Mouse (Mus musculus): ENCODE measurements around the gene Prrg2. TPM values are rescaled to one million over a fixed set of nuclear protein-coding genes. Genes with fewer than 3 reads are reported as not detected.

Prrg2 gene
- total and polyA plus RNA-seq, 2 experiments from 2014 or later, result 10.5 to 17.2 TPM

DNA sequence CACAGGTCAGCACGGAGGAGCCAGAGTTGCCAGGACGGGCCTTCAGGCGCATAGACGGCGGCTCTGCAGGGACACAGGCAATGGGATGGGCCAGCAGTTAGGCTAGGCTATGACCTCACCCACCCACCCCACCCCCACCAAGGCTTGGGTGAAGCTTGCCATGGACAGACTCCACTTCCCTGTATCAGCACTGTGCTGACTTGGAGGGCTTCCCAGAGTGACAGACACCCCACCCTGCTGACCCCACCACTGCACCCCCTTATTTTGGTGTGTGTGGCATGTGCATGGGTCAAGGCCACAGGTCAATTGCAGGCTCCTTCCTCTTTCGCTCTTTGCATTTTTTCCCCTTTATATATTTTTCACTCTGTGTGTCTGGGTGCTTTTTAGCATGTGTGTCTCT is 32.9 kb upstream of the Prrg2 start:
- Histone ChIP-seq H3K4me3 (ENCODE audit: low read length) (no peak overlapping the region), H3K9ac (replicated peaks; ENCODE audit: low read length) (no peak overlapping the region), H3K4me1 (ENCODE audit: insufficient read depth, low read length) (no peaks in the 10 kb centered on the region), H3K36me3 (ENCODE audit: insufficient read depth, low read length) (no peaks in the 10 kb centered on the region), H3K4me2 (ENCODE audit: low read depth, low read length) (no peak overlapping the region), H3K9me3 (ENCODE audit: low read length) (no peaks in the 10 kb centered on the region), H3K27ac (no peak overlapping the region), H3K27me3 (ENCODE audit: insufficient read depth, low read length) (no peaks in the 10 kb centered on the region)
- ATAC-seq (no peak), DNase-seq (ENCODE audit: low spot score) (no peak)
- no peak for TF ChIP-seq CTCF (IDR thresholded peaks at IDR 0.05; ENCODE audit: low read depth)
- 82% methylated on average over 6 of the region's 6 CpGs for WGBS

DNA sequence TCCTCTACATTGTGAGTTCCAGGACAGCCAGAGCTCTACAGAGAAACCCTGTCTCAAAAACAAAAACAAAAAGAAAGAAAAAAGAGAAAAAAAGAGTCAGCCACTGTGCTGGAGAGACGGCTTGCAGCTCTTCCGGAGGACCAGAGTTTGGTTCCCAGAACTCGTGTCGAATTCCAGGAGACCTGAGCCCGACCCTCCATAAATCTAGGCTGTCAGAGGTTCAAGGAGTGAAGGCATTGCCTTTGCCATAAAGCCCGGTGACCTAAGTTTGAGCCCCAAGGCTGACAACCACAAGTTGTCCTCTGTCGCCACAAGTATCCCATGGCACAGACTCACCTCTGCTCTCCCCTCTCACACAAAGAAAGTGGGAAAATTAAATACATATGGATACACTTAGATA is 31.6 kb upstream of the Prrg2 start:
- no peak for DNase-seq (ENCODE audit: low spot score)
- 58% methylated on average over 7 of the region's 7 CpGs for WGBS

DNA sequence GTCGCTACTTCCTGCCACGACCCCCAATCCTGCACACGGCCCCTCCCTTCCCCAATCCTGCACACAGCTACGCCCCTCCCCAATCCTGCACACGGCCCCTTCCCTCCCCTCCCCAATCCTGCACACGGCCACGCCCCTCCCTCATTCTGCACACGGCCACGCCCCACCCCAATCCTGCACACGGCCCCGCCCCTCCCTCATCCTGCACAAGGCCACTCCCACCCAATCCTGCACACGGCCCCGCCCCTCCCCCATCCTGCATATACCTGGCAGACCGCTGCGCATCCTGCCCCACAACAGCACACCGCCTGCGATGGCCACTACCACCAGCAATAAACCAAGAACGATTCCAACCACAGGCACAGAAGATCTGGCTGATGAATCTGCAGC is 31.0 kb upstream of the Prrg2 start:
- DNase-seq (ENCODE audit: low spot score), result no peak
- Histone ChIP-seq H3K4me1 (ENCODE audit: insufficient read depth, low read length) (no peaks in the 10 kb centered on the region), H3K4me2 (ENCODE audit: low read depth, low read length) (no peak overlapping the region), H3K9me3 (ENCODE audit: low read length) (no peaks in the 10 kb centered on the region), H3K4me3 (ENCODE audit: low read length) (no peak overlapping the region), H3K9ac (replicated peaks; ENCODE audit: low read length) (no peak overlapping the region), H3K27ac (no peak overlapping the region), H3K36me3 (ENCODE audit: insufficient read depth, low read length) (no peaks in the 10 kb centered on the region), H3K27me3 (ENCODE audit: insufficient read depth, low read length) (no peaks in the 10 kb centered on the region)
- WGBS, result 42% methylated on average over 17 of the region's 18 CpGs
- no peak for TF ChIP-seq CTCF (IDR thresholded peaks at IDR 0.05; ENCODE audit: low read depth)
- no peak for ATAC-seq

More for the DNA sequence above, 31.6 kb upstream of the Prrg2 start:
- Histone ChIP-seq H3K27me3 (ENCODE audit: insufficient read depth, low read length) (no peaks in the 10 kb centered on the region), H3K4me3 (ENCODE audit: low read length) (no peak overlapping the region), H3K27ac (no peak overlapping the region), H3K4me1 (ENCODE audit: insufficient read depth, low read length) (no peaks in the 10 kb centered on the region), H3K9me3 (ENCODE audit: low read length) (no peaks in the 10 kb centered on the region), H3K36me3 (ENCODE audit: insufficient read depth, low read length) (no peaks in the 10 kb centered on the region), H3K9ac (replicated peaks; ENCODE audit: low read length) (no peak overlapping the region), H3K4me2 (ENCODE audit: low read depth, low read length) (no peak overlapping the region)
- TF ChIP-seq CTCF (IDR thresholded peaks at IDR 0.05; ENCODE audit: low read depth), result no peak
- ATAC-seq, result no peak

DNA sequence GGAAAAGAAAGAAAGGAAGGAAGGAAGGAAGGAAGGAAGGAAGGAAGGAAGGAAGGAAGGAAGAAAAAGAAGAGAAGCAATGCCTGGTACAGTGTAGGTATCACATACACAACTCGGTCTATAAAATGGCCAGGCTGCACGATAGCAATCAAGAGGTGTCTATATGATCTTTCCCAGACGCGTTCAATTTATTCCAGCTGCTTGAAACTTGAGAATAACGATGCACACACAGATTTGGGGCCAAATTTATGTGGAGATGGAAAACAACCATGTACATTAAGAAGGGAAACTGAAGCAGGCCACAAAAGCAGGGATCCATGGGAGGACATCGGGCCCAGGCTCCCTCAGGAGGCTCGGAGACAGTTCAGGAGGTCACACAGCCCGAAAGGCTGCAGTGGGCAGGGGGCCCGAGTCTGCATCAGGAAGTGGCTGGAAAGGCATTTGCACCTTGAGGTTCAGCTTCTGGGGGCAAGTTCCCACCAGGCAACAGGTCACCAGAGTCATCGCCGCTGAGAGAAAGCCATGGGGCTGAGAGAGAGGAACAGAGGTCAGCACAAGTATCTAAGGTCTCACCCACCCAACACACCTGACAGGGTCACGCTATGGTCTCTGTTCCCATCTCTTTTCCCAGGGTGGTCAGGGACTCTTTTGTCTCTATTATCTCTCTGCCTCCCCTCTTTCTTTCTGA is 30.5 kb upstream of the Prrg2 start:
- H3K36me3 ChIP-seq (ENCODE audit: insufficient read depth, low read length), result no peaks in the 10 kb centered on the region
- H3K27ac ChIP-seq, result no peak overlapping the region
- no peaks in the 10 kb centered on the region for H3K9me3 ChIP-seq (ENCODE audit: low read length)
- DNase-seq (ENCODE audit: low spot score) (no peak), ATAC-seq (no peak)
- no peaks in the 10 kb centered on the region for H3K4me1 ChIP-seq (ENCODE audit: insufficient read depth, low read length)
- H3K4me3 ChIP-seq (ENCODE audit: low read length), result no peak overlapping the region
- 59% methylated on average over 12 of the region's 12 CpGs for WGBS
- no peak overlapping the region for H3K9ac ChIP-seq (replicated peaks; ENCODE audit: low read length)
- no peaks in the 10 kb centered on the region for H3K27me3 ChIP-seq (ENCODE audit: insufficient read depth, low read length)
- no peak for TF ChIP-seq CTCF (IDR thresholded peaks at IDR 0.05; ENCODE audit: low read depth)
- H3K4me2 ChIP-seq (ENCODE audit: low read depth, low read length), result no peak overlapping the region

DNA sequence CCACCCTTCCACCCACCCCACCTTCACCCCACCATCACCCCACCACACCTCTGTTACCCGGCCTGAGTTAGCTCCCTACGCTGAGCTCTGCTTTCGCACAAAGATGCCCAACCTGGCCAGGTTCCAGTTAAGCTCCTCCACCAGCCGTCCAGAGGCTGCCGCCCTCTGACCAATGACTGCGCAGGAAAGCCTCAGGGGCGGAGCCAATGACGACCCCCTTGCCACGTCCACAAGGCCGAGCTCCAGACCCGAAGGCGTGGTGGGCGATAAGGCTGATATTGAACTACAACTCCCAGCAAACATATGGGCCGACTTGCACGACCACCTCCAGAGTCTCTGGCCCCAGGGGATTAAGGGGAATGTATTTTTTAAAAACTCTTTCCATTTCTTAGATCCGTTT is 29.6 kb upstream of the Prrg2 start, which contains the start of gene Rcn3:
Gene Rcn3 (minus strand): TSS at position 174 of the 400 bp plus-strand sequence.
- Histone ChIP-seq H3K4me3 (ENCODE audit: low read length) (peak within 1 kb of the TSS; percentile 37), H3K36me3 (ENCODE audit: insufficient read depth, low read length) (no peaks in the 10 kb centered on the region), H3K9ac (replicated peaks; ENCODE audit: low read length) (peak within 1 kb of the TSS; percentile 44), H3K4me2 (ENCODE audit: low read depth, low read length) (peak within 1 kb of the TSS; percentile 61), H3K27ac (peak within 1 kb of the TSS; percentile 41; the same call in 1 of the 2 replicates), H3K27me3 (ENCODE audit: insufficient read depth, low read length) (no peaks in the 10 kb centered on the region), H3K4me1 (ENCODE audit: insufficient read depth, low read length) (no peaks in the 10 kb centered on the region), H3K9me3 (ENCODE audit: low read length) (no peaks in the 10 kb centered on the region)
- WGBS, result under 1% methylated on average over 16 of the region's 16 CpGs
- TF ChIP-seq CTCF (IDR thresholded peaks at IDR 0.05; ENCODE audit: low read depth), result no peak
- peak; percentile 95 for DNase-seq (ENCODE audit: low spot score)
- ATAC-seq, result peak; percentile 95

DNA sequence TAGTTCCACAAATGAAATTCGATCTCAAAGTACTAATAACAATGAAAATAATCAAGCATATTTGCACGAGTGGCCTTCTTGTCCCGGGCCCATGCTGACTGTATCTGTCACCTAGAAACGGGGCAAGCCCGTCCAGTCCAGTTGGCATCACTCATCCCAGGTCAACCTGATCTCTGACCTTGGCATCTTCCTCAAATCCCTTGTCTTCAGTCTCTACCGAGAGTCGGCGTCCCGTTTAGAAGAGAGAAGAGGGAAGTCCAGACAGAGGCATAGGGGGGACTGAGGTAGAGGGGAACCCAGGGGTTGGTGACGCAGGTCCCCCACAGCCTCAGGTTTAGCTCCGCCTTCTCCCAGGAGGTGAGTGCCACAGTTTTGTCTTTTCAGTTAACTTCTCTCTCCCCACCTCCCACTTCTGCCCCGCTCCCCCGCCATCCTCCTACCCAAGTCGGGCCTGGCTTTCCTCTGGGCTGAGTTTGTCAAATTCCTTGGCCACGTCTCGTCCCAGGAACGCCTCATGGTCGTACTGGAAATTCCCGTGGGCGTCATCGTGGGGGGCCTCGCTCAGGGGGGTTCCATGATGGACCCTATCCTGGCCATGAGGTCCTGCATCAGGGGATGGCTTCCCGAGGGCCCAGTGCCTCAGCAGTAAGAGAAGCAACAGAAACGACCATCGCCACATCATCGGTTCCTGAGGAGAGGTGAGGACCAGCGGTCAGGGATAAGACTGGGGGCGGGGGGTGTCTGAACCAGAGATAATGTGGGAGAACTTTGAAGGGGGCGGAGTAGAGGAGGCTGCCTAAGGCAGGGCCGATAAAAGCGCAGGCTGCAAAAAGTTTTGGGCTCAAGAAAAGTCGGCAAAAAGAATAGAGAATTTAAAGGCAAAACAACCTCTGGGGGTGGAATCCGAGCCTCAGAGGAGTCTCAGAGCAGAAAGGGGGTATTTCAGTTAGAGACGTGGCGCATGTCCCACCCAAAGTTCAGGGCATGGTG is 28.8 kb upstream of the Prrg2 start:
- no peaks in the 10 kb centered on the region for H3K4me1 ChIP-seq (ENCODE audit: insufficient read depth, low read length)
- DNase-seq (ENCODE audit: low spot score), result no peak
- peak overlapping the region; percentile 44 for H3K9ac ChIP-seq (replicated peaks; ENCODE audit: low read length)
- H3K4me3 ChIP-seq (ENCODE audit: low read length), result peak overlapping the region; percentile 37
- H3K27ac ChIP-seq, result peak overlapping the region; percentile 41; the same call in 1 of the 2 replicates
- H3K36me3 ChIP-seq (ENCODE audit: insufficient read depth, low read length), result no peaks in the 10 kb centered on the region
- H3K4me2 ChIP-seq (ENCODE audit: low read depth, low read length), result peak overlapping the region; percentile 61
- WGBS, result 14% methylated on average over 35 of the region's 35 CpGs
- no peaks in the 10 kb centered on the region for H3K9me3 ChIP-seq (ENCODE audit: low read length)
- no peaks in the 10 kb centered on the region for H3K27me3 ChIP-seq (ENCODE audit: insufficient read depth, low read length)
- ATAC-seq, result peak; percentile 16; the same call in 1 of the 2 replicates
- TF ChIP-seq CTCF (IDR thresholded peaks at IDR 0.05; ENCODE audit: low read depth), result no peak

All from hindbrain, postnatal 0 days (tissue).